Mouse (Mus musculus) erythroblast, adult 5-6 weeks (primary cell): ENCODE results near the gene Qsox2. TPM values are rescaled to one million over a fixed set of nuclear protein-coding genes. Genes with fewer than 3 reads are reported as not detected.

Source experiments
- ATAC-seq: replicated peaks from 2 replicates; pipeline ENCODE4 v1.8.0; 2016; ENCODE audit warnings: moderate number of reproducible peaks, mild to moderate bottlenecking, moderate TSS enrichment, inconsistent platforms; ENCODE audit not compliant: poor library complexity, low FRiP score, severe bottlenecking
- total RNA-seq, 2 experiments: library from RNA; stranded (forward) in 1 of 2; stranded (reverse) in 1 of 2; fragments of 150-400 nt in 1 of 2; fragments of 200-764, 138-1000 nt in 1 of 2; gene quantifications; 2 replicates each; pipeline versions ENCODE4 v1.2.3 to v1.2.4; 2015 to 2017; ENCODE audit warnings: low replicate concordance in 2 of 2

The Qsox2 gene
- 1.7 and 2.1 TPM in 2 replicates for total RNA-seq (2015; ENCODE audit: low replicate concordance)
- total RNA-seq (2017; ENCODE audit: low replicate concordance): 0.60 and 1.7 TPM in 2 replicates

- ATAC-seq: peak; percentile 90
These were observed at the start of gene Qsox2 for GRCm38 (mm10) chr2:26237290-26237782. Gene Qsox2, minus strand, starts transcription at chr2:26237525.

- no peak for ATAC-seq
These were observed 49.1 kb upstream of the Qsox2 start for GRCm38 (mm10) chr2:26286391-26286790.

GRCm38 (mm10) chr2:26285804-26286203 is 48.5 kb upstream of the Qsox2 start:
- ATAC-seq: no peak

- no peak for ATAC-seq
These were observed 43.3 kb upstream of the Qsox2 start for GRCm38 (mm10) chr2:26280594-26280993.

GRCm38 (mm10) chr2:26279712-26280111 is 42.4 kb upstream of the Qsox2 start:
- no peak for ATAC-seq

- ATAC-seq: 0 out of 2 replicates have a peak, but pooled peaks have one; percentile 51
These were observed 36.3 kb upstream of the Qsox2 start for GRCm38 (mm10) chr2:26273611-26274010.

GRCm38 (mm10) chr2:26268216-26268615 is 30.9 kb upstream of the Qsox2 start:
- no peak for ATAC-seq

- ATAC-seq: no peak
These were observed 28.9 kb upstream of the Qsox2 start for GRCm38 (mm10) chr2:26266066-26266742.

- no peak for ATAC-seq
These were observed 27.8 kb upstream of the Qsox2 start for GRCm38 (mm10) chr2:26265095-26265494.

- ATAC-seq: no peak
These were observed 27.3 kb upstream of the Qsox2 start for GRCm38 (mm10) chr2:26264646-26265045.

- no peak for ATAC-seq
These were observed 20.2 kb upstream of the Qsox2 start for GRCm38 (mm10) chr2:26257315-26258096.

- no peak for ATAC-seq
These were observed 17.5 kb upstream of the Qsox2 start for GRCm38 (mm10) chr2:26254816-26255215.

GRCm38 (mm10) chr2:26252514-26253206 is 15.3 kb upstream of the Qsox2 start:
- ATAC-seq: no peak

- no peak for ATAC-seq
These were observed 10.2 kb upstream of the Qsox2 start for GRCm38 (mm10) chr2:26247531-26247930.

GRCm38 (mm10) chr2:26240841-26241240 is 3.5 kb upstream of the Qsox2 start:
- ATAC-seq: no peak

- no peak for ATAC-seq
These were observed 3.0 kb upstream of the Qsox2 start for GRCm38 (mm10) chr2:26240330-26240729.

GRCm38 (mm10) chr2:26236681-26237289 is 540 bp downstream of the Qsox2 start:
- peak; percentile 43 for ATAC-seq

- no peak for ATAC-seq
These were observed 2.6 kb downstream of the Qsox2 start for GRCm38 (mm10) chr2:26234771-26235170.

- ATAC-seq: no peak
These were observed 3.1 kb downstream of the Qsox2 start for GRCm38 (mm10) chr2:26234253-26234652.

GRCm38 (mm10) chr2:26231366-26231765 is 6.0 kb downstream of the Qsox2 start:
- ATAC-seq: no peak
